Mouse (Mus musculus) bone marrow, adult 2 months (tissue): Measurements from ENCODE around the gene Tas2r135. TPM values are rescaled to one million over a fixed set of nuclear protein-coding genes. Genes with fewer than 3 reads are reported as not detected.

Source experiments
- H3K27ac ChIP-seq: fragments of 200-500 bp; 2 replicates; pipeline ENCODE4 v1.5.1; 2012; ENCODE audit warnings: low read depth, mild to moderate bottlenecking, control low read depth, inconsistent platforms, low read length; ENCODE audit not compliant: control insufficient read depth, poor library complexity, insufficient read depth
- H3K4me1 ChIP-seq: fragments of 200-500 bp; 2 replicates; pipeline ENCODE4 v1.6.1; 2011; ENCODE audit warnings: low read length; ENCODE audit not compliant: control insufficient read depth, insufficient read depth
- H3K4me3 ChIP-seq: fragments of 200-500 bp; replicated peaks from 2 replicates; pipeline ENCODE3; 2011; ENCODE audit warnings: mild to moderate bottlenecking, low read depth, low read length, control low read depth; ENCODE audit not compliant: control insufficient read depth
- CTCF ChIP-seq: fragments of 200-500 bp; IDR thresholded peaks from 2 replicates; pipeline ENCODE4 v1.5.1; 2011; ENCODE audit warnings: low read length, control low read depth; ENCODE audit not compliant: control insufficient read depth, insufficient read depth
- POLR2A ChIP-seq: fragments of 200-500 bp; IDR thresholded peaks from 2 replicates; pipeline ENCODE4 v1.6.1; 2011; ENCODE audit warnings: low read depth, mild to moderate bottlenecking, control low read depth, low read length, borderline replicate concordance; ENCODE audit not compliant: control insufficient read depth
- WGBS: fragments of 180-500 bp; shearing (Covaris S2); methylation state at CpG from one replicate; pipeline ENCODE4 v1.1.7; 2018; 5-methylcytosine and 5-hydroxymethylcytosine counted together
- polyA plus RNA-seq: library from polyadenylated mRNA; stranded (reverse); fragments of >200 nt; gene quantifications from 2 replicates; pipeline ENCODE4 v1.2.4, GENCODE M21; 2011; ENCODE audit warnings: low replicate concordance; ENCODE audit not compliant: missing spikeins, insufficient read depth, insufficient read length

Gene Tas2r135
- polyA plus RNA-seq, 1 experiment: not detected

- Histone ChIP-seq H3K4me1 (no peaks in the 10 kb centered on the region; the same call in 1 of the 2 replicates), H3K4me3 (no peak overlapping the region), H3K27ac (no peak overlapping the region)
- TF ChIP-seq CTCF (no peak), POLR2A (no peak)
- WGBS: 34% methylated on average over 4 of the region's 4 CpGs
Observed at GRCm38 (mm10) chr6:42376016-42376415, 29.2 kb upstream of the Tas2r135 start.

DNA sequence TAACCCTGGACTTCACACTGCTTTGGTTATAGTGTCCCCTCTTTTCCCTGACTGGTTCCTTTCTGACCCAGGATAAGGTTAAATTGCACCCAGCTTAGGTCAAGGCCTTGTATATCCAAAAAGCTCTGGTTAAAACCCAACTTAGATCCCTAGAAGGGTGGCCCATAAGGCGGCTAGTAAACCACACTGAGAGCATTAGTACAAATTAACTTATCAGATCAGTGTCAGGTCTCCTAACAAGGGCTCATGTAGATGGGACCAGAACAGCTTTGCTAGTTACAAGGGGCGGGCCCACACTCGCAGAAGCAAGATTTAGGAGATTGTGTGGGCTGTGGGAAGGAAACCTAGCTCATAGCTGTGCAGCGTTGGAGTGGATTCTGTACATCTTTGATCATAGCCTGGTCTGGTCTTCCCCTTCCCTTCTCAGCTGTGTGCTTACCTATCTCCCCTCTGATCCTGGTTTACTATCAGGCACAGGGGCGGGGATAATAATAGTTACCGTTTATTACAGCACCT is 28.7 kb upstream of the Tas2r135 start:
- Histone ChIP-seq H3K27ac (no peak overlapping the region), H3K4me3 (no peak overlapping the region), H3K4me1 (no peaks in the 10 kb centered on the region; the same call in 1 of the 2 replicates)
- TF ChIP-seq CTCF: no peak
- TF ChIP-seq POLR2A: no peak
- 54% methylated on average over 6 of the region's 6 CpGs for WGBS

DNA sequence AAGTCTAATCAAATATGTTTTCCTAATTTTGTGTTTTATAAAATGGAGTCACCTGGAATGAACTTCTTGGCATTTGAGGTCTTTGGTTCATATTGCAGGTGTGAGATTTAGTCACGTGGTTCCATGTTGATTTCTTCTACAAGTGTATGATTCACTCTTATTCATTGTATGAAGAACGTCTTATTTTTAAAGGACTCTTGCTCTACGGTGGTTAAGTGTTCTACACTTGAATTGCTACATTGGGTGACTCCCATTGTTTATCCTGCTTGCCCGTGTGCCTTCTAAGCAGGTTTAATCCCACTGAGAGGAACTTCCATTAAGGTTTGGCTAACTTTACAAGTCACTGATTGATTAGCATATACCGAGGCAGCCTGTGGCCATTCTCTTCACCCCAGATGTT is 28.0 kb upstream of the Tas2r135 start:
- Histone ChIP-seq H3K27ac (no peak overlapping the region), H3K4me1 (no peaks in the 10 kb centered on the region; the same call in 1 of the 2 replicates), H3K4me3 (no peak overlapping the region)
- TF ChIP-seq CTCF (no peak), POLR2A (no peak)
- 79% methylated on average over 5 of the region's 5 CpGs for WGBS

DNA sequence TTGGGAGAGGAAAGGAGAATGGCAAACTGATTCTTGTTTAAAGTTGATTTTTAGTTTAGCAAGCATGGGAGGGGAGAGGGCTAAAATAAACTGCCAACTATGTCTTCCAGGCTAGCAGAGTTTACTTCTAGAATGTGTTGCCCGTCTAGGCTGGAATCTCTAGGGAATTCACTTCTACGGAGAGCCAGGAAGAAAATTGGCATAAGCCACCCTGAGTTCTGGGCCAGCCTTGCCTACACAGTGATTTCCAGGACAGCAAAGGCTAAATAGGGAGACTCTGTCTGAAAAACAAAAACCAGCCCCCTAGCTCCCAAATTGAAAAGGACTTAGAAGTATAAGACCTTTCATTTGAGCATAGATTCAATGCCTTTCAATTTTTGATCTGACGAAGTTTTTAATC is 25.7 kb upstream of the Tas2r135 start:
- H3K27ac ChIP-seq: no peak overlapping the region
- 75% methylated on average over 3 of the region's 3 CpGs for WGBS
- TF ChIP-seq CTCF: no peak
- no peak for TF ChIP-seq POLR2A
- no peaks in the 10 kb centered on the region for H3K4me1 ChIP-seq
- no peak overlapping the region for H3K4me3 ChIP-seq

- Histone ChIP-seq H3K27ac (no peak overlapping the region), H3K4me3 (no peak overlapping the region), H3K4me1 (no peaks in the 10 kb centered on the region)
- no peak for TF ChIP-seq POLR2A
- TF ChIP-seq CTCF: peak; percentile 44
- 38% methylated on average over 8 of the region's 8 CpGs for WGBS
Observed at GRCm38 (mm10) chr6:42380416-42381144, 24.7 kb upstream of the Tas2r135 start.

GRCm38 (mm10) chr6:42381221-42381620 is 24.0 kb upstream of the Tas2r135 start:
- no peak for TF ChIP-seq POLR2A
- TF ChIP-seq CTCF: no peak
- Histone ChIP-seq H3K4me1 (no peaks in the 10 kb centered on the region), H3K4me3 (no peak overlapping the region), H3K27ac (no peak overlapping the region)
- 82% methylated on average over 2 of the region's 2 CpGs for WGBS

DNA sequence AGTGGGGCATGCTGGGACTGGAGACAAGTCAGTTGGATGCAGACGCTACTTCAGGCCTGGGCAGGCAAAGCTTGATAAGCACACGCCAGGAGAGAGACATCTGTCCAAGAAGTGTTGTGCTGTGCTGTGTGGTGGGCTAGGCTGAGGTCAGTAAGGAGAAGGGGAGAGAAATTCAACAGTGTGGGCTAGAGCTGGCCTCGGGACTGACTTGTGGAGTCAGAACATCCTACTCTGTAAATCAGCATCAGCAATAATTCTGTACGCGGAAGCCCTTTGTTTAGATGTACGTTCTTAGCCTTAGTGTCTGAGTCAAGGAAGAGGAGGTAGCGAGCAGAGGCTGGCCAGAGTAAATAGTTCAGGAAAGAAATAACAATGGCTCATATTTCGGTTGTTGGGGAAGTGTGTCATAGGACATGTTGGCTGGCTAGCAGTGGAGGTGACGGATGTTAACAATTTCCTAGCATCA is 23.3 kb upstream of the Tas2r135 start:
- 45% methylated on average over 9 of the region's 9 CpGs for WGBS
- TF ChIP-seq CTCF: no peak
- TF ChIP-seq POLR2A: no peak
- H3K27ac ChIP-seq: no peak overlapping the region

GRCm38 (mm10) chr6:42383360-42383759 is 21.9 kb upstream of the Tas2r135 start:
- no peak overlapping the region for H3K4me3 ChIP-seq
- no peaks in the 10 kb centered on the region for H3K4me1 ChIP-seq
- TF ChIP-seq POLR2A (no peak), CTCF (no peak)
- WGBS: 61% methylated on average over 5 of the region's 5 CpGs
- no peak overlapping the region for H3K27ac ChIP-seq

More for the DNA sequence above, 23.3 kb upstream of the Tas2r135 start:
- H3K4me3 ChIP-seq: no peak overlapping the region
- H3K4me1 ChIP-seq: no peaks in the 10 kb centered on the region
